Mouse (Mus musculus): Measurements from ENCODE around the gene Pi4kb. TPM values are rescaled to one million over a fixed set of nuclear protein-coding genes. Genes with fewer than 3 reads are reported as not detected.
A peak's percentile ranks its signal among the peaks of the same experiment; 100 is the strongest.

Pi4kb gene
- polyA plus RNA-seq, 1 experiment from 2014 or later, result 21.1 TPM

DNA sequence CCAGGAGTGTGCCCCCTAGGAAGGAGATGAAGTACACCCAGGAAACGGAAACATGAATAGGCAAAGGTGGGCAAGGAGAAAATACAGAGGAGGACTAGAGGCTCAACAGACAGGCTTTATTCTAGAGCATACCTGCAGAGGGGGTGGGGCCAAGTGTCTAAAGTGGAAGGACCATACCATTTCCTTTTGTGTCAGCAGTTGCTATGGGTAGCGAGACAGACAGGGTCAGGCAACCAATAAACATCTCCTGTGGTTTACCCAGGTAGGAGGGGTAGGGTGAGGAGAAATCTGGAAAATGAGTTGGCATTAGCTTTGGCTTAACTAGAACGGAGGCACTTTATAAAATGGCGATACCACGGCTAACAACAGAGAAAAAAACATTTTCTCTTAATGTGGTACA, 21.7 kb upstream of the Pi4kb start:
- WGBS, result 69% methylated on average over 5 of the region's 5 CpGs
- Histone ChIP-seq H3K9me3 (replicated peaks; ENCODE audit: control insufficient read depth, low read length, poor library complexity, severe bottlenecking) (0 out of 2 replicates have a peak, but pooled peaks cover 2% of the 10 kb centered on the region), H3K27ac (ENCODE audit: low read length) (0 out of 2 replicates have a peak overlapping the region, but pooled peaks have one; percentile 97), H3K4me1 (ENCODE audit: control insufficient read depth, insufficient read depth, low read length) (peaks cover 14% of the 10 kb centered on the region), H3K27me3 (ENCODE audit: control insufficient read depth, insufficient read depth, low read depth, low read length) (no peaks in the 10 kb centered on the region), H3K4me2 (ENCODE audit: low read length) (peak overlapping the region; percentile 63), H3K36me3 (ENCODE audit: control insufficient read depth, insufficient read depth, low read length) (peaks cover 10% of the 10 kb centered on the region), H3K9ac (ENCODE audit: low read depth, low read length) (no peak overlapping the region), H3K4me3 (ENCODE audit: low read depth, low read length) (peak overlapping the region; percentile 70)
- ATAC-seq, result no peak

DNA sequence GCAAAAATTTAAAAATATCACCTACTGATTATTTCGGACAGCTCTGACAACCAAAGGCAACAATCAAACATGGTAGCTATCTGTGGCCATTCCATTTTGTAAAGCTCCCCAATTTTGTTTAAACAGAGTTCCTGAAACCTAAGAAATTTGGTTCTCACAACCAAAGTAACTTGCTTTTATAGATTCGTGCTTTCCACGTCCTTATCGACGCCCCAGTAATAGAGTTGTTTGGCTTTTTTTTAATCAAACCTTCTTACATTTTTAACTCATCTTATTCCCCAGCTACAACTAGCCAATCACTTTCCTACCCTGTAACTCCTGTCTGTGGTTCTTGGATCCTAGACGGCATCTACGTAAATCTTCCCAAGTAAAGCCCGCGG, 21.2 kb upstream of the Pi4kb start:
- Histone ChIP-seq H3K4me3 (ENCODE audit: low read depth, low read length) (peak overlapping the region; percentile 70), H3K9me3 (replicated peaks; ENCODE audit: control insufficient read depth, low read length, poor library complexity, severe bottlenecking) (0 out of 2 replicates have a peak, but pooled peaks cover 2% of the 10 kb centered on the region), H3K4me2 (ENCODE audit: low read length) (peak overlapping the region; percentile 63), H3K36me3 (ENCODE audit: control insufficient read depth, insufficient read depth, low read length) (peaks cover 16% of the 10 kb centered on the region), H3K27me3 (ENCODE audit: control insufficient read depth, insufficient read depth, low read depth, low read length) (no peaks in the 10 kb centered on the region), H3K9ac (ENCODE audit: low read depth, low read length) (peak overlapping the region; percentile 57), H3K27ac (ENCODE audit: low read length) (peak overlapping the region; percentile 97), H3K4me1 (ENCODE audit: control insufficient read depth, insufficient read depth, low read length) (peaks cover 14% of the 10 kb centered on the region)
- 16% methylated on average over 9 of the region's 9 CpGs for WGBS
- ATAC-seq, result peak; percentile 38

DNA sequence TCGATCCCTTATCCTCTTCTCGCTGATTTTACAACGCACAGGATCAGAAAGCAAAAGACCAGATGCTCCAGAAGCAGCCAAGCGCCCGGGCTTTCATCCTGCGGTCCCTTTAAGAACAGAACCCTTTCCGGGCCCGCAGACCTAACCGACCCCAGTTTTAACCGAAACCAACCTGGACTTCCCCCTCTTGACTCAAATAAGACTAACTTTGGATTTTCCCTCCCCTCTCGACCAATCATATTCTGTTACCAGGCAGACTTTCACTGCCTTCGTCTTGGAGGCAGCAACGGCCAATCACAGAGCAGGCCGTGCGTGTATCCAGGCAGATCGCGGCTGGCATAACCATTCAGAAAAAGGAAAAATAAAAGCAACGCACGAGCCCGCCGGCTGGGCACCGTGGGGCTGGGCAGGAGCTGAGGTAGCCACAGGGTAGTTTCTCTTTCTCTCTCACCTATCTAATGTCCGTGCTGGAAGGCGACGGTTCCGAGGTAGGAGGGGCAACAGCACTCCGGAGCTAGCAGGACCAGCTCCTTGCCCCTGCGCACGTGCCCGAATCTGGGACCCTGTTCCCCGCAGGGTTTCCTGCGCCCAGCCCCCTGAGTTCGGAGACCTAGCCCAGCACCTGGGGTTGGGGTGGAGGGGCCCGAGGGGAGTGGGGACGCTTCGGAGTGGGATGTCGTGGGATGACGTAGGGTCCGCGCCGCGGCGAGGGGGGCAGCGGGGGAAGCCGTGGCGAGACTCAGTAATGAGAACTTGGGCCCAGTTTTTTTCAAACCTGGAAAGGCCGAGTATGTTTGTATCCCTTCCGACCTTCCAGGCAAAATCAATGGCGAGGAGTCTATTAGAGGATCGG, 20.5 kb upstream of the Pi4kb start, which contains the start of gene Rfx5:
TSS of gene Rfx5 (plus strand) at position 312 of the 853 bp plus-strand sequence.
- peaks cover 14% of the 10 kb centered on the region for H3K4me1 ChIP-seq (ENCODE audit: control insufficient read depth, insufficient read depth, low read length)
- no peaks in the 10 kb centered on the region for H3K27me3 ChIP-seq (ENCODE audit: control insufficient read depth, insufficient read depth, low read depth, low read length)
- H3K4me3 ChIP-seq (ENCODE audit: low read depth, low read length), result peak within 1 kb of the TSS; percentile 70
- peak within 1 kb of the TSS; percentile 91 for H3K9ac ChIP-seq (ENCODE audit: low read depth, low read length)
- WGBS, result under 1% methylated on average over 50 of the region's 50 CpGs
- ATAC-seq, result peak; percentile 97
- H3K27ac ChIP-seq (ENCODE audit: low read length), result peak within 1 kb of the TSS; percentile 97
- H3K4me2 ChIP-seq (ENCODE audit: low read length), result peak within 1 kb of the TSS; percentile 63
- peaks cover 19% of the 10 kb centered on the region for H3K36me3 ChIP-seq (ENCODE audit: control insufficient read depth, insufficient read depth, low read length)
- 0 out of 2 replicates have a peak, but pooled peaks cover 2% of the 10 kb centered on the region for H3K9me3 ChIP-seq (replicated peaks; ENCODE audit: control insufficient read depth, low read length, poor library complexity, severe bottlenecking)

DNA sequence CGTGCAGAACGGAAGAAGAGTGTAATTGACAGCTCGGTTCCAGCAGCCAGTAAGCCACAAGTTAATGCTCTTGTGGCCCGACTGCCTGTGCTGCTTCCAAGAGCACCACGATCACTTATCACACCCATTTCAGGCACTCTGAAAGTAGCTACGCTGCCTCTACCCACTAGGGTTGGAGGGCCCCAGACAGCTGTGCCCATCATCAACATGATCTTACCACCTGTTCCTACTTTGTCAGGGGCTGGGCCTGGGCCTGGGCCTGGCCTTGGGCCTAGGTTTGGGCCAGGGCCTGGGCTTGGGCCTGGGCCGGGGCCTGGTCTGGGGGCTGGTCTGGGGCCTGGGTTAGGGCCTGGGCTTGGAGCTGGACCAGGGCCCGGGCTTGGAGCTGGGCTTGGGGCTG, 16.2 kb upstream of the Pi4kb start:
- Histone ChIP-seq H3K27ac (ENCODE audit: low read length) (no peak overlapping the region), H3K9me3 (replicated peaks; ENCODE audit: control insufficient read depth, low read length, poor library complexity, severe bottlenecking) (no peaks in the 10 kb centered on the region), H3K36me3 (ENCODE audit: control insufficient read depth, insufficient read depth, low read length) (peaks cover 19% of the 10 kb centered on the region), H3K4me1 (ENCODE audit: control insufficient read depth, insufficient read depth, low read length) (peaks cover 12% of the 10 kb centered on the region), H3K9ac (ENCODE audit: low read depth, low read length) (no peak overlapping the region), H3K4me2 (ENCODE audit: low read length) (no peak overlapping the region), H3K27me3 (ENCODE audit: control insufficient read depth, insufficient read depth, low read depth, low read length) (no peaks in the 10 kb centered on the region), H3K4me3 (ENCODE audit: low read depth, low read length) (no peak overlapping the region)
- no peak for ATAC-seq
- 93% methylated on average over 8 of the region's 8 CpGs for WGBS

DNA sequence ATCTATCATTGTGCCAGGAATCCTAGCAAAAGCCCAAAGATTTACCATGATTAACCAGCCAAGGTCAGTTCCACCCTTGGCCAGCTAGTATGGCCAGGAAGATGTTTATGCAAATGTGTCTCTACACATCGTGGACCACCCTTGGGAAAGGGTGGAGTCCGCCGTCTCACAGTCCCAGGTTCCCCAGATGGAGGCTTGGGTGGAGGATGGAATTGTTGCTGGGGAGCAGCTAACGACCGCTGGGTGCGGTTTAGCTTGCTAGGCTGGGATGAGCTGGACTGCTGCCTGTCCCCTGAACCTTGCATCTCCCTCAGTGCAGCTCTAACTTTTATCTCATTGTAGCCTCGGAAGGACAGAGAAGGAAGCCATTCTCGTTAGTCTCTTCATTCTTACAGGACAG, 14.7 kb upstream of the Pi4kb start:
- Histone ChIP-seq H3K4me3 (ENCODE audit: low read depth, low read length) (no peak overlapping the region), H3K27me3 (ENCODE audit: control insufficient read depth, insufficient read depth, low read depth, low read length) (no peaks in the 10 kb centered on the region), H3K27ac (ENCODE audit: low read length) (no peak overlapping the region), H3K36me3 (ENCODE audit: control insufficient read depth, insufficient read depth, low read length) (peaks cover 19% of the 10 kb centered on the region), H3K9me3 (replicated peaks; ENCODE audit: control insufficient read depth, low read length, poor library complexity, severe bottlenecking) (no peaks in the 10 kb centered on the region), H3K9ac (ENCODE audit: low read depth, low read length) (no peak overlapping the region), H3K4me1 (ENCODE audit: control insufficient read depth, insufficient read depth, low read length) (peaks cover 9% of the 10 kb centered on the region), H3K4me2 (ENCODE audit: low read length) (no peak overlapping the region)
- ATAC-seq, result no peak
- WGBS, result 43% methylated on average over 8 of the region's 8 CpGs

DNA sequence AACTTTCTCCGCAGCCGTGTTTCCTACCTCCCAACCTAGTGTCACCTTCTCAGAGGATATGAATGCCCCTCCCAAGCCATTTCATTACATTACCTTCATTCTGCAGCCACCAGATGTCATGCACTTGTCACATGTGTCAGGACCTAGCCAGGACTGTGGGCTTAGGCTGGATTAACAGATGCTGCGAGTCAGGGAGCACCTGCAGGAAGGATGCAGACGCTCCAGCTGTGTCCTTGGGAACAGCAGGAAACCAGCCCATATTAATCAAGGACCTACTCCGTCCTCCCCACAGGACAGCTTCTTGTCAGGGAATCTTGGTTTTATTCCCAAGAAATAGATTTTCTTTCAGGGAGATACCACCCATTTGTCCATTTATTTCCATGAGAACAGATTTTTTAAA, 14.2 kb upstream of the Pi4kb start:
- Histone ChIP-seq H3K4me1 (ENCODE audit: control insufficient read depth, insufficient read depth, low read length) (peaks cover 4% of the 10 kb centered on the region; the same call in 1 of the 2 replicates), H3K9me3 (replicated peaks; ENCODE audit: control insufficient read depth, low read length, poor library complexity, severe bottlenecking) (no peaks in the 10 kb centered on the region), H3K27ac (ENCODE audit: low read length) (no peak overlapping the region), H3K27me3 (ENCODE audit: control insufficient read depth, insufficient read depth, low read depth, low read length) (no peaks in the 10 kb centered on the region), H3K4me2 (ENCODE audit: low read length) (no peak overlapping the region), H3K9ac (ENCODE audit: low read depth, low read length) (no peak overlapping the region), H3K36me3 (ENCODE audit: control insufficient read depth, insufficient read depth, low read length) (peaks cover 19% of the 10 kb centered on the region), H3K4me3 (ENCODE audit: low read depth, low read length) (no peak overlapping the region)
- WGBS, result 45% methylated on average over 5 of the region's 5 CpGs
- no peak for ATAC-seq

DNA sequence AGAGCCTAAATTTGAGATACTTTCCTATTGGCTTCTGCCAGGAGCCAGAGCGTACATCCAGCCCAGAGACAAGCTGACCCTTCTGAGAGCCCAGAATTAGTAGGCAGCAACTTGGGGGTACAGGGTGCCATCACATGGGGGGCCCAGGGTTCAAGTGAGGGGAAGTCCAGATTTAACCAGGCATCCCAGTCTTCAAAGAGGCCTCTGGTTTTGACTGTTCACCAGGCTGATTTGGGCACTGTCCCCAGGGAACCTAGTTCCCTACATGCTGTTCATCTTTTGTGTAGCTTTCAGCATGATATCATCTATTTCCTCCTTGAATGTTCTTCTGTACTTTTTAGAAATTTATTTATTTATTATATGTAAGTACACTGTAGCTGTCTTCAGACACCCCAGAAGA, 9.5 kb upstream of the Pi4kb start:
- no peak overlapping the region for H3K4me2 ChIP-seq (ENCODE audit: low read length)
- no peaks in the 10 kb centered on the region for H3K27me3 ChIP-seq (ENCODE audit: control insufficient read depth, insufficient read depth, low read depth, low read length)
- WGBS, result 97% methylated on average over 1 of the region's 1 CpGs
- no peaks in the 10 kb centered on the region for H3K36me3 ChIP-seq (ENCODE audit: control insufficient read depth, insufficient read depth, low read length)
- H3K4me1 ChIP-seq (ENCODE audit: control insufficient read depth, insufficient read depth, low read length), result no peaks in the 10 kb centered on the region
- no peak for ATAC-seq
- no peak overlapping the region for H3K9ac ChIP-seq (ENCODE audit: low read depth, low read length)
- H3K27ac ChIP-seq (ENCODE audit: low read length), result no peak overlapping the region
- no peaks in the 10 kb centered on the region for H3K9me3 ChIP-seq (replicated peaks; ENCODE audit: control insufficient read depth, low read length, poor library complexity, severe bottlenecking)
- no peak overlapping the region for H3K4me3 ChIP-seq (ENCODE audit: low read depth, low read length)

DNA sequence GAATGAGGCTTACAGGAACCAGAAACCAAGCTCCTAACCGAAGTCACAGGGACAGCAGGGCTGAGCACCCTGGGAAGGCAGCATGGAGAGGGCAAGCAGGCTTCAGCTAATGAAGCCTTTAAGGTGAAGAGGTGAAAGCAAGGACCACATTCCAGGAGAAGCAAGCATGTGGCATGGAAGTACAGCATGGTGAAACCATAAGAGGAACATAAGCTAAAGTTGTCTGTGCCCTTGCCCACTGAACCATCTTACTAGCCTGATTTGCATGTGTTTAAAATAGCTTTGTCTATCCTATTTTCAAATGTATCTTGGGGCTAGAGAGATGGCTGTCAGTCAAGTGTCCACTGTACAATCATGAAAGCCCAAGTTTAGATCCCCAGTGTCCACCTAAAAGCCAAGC, 8.7 kb upstream of the Pi4kb start:
- no peak overlapping the region for H3K4me2 ChIP-seq (ENCODE audit: low read length)
- H3K9ac ChIP-seq (ENCODE audit: low read depth, low read length), result no peak overlapping the region
- no peaks in the 10 kb centered on the region for H3K27me3 ChIP-seq (ENCODE audit: control insufficient read depth, insufficient read depth, low read depth, low read length)
- no peaks in the 10 kb centered on the region for H3K4me1 ChIP-seq (ENCODE audit: control insufficient read depth, insufficient read depth, low read length)
- H3K4me3 ChIP-seq (ENCODE audit: low read depth, low read length), result no peak overlapping the region
- WGBS, result 75% methylated on average over 1 of the region's 1 CpGs
- H3K9me3 ChIP-seq (replicated peaks; ENCODE audit: control insufficient read depth, low read length, poor library complexity, severe bottlenecking), result no peaks in the 10 kb centered on the region
- no peak for ATAC-seq
- no peak overlapping the region for H3K27ac ChIP-seq (ENCODE audit: low read length)
- no peaks in the 10 kb centered on the region for H3K36me3 ChIP-seq (ENCODE audit: control insufficient read depth, insufficient read depth, low read length)

DNA sequence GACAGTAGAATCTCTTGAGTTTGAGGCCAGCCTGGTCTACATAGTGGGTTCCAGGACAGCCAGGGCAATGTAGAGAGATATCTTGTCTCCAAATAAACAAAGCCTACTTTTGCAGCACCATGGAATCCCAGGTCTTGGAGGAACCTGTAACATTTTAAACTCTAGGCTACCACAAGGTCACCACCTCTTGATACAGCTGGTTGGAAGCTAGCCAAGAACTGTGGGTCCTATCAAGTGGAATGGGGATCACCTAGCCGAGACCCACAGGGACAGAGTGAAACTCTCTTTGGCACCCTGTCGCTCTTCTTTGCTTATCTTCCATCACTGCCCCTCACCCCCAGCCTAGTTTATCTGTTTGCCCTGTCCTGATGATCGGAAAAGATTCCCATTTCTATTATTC, 2.0 kb upstream of the Pi4kb start:
- Histone ChIP-seq H3K27me3 (ENCODE audit: control insufficient read depth, insufficient read depth, low read depth, low read length) (no peaks in the 10 kb centered on the region), H3K27ac (ENCODE audit: low read length) (no peak overlapping the region), H3K4me2 (ENCODE audit: low read length) (no peak overlapping the region), H3K4me3 (ENCODE audit: low read depth, low read length) (no peak overlapping the region), H3K36me3 (ENCODE audit: control insufficient read depth, insufficient read depth, low read length) (no peaks in the 10 kb centered on the region), H3K4me1 (ENCODE audit: control insufficient read depth, insufficient read depth, low read length) (peaks cover 14% of the 10 kb centered on the region), H3K9me3 (replicated peaks; ENCODE audit: control insufficient read depth, low read length, poor library complexity, severe bottlenecking) (no peaks in the 10 kb centered on the region), H3K9ac (ENCODE audit: low read depth, low read length) (no peak overlapping the region)
- ATAC-seq, result no peak
- 91% methylated on average over 3 of the region's 3 CpGs for WGBS

All from midbrain, embryonic 16.5 days (tissue).